11 mouse cellular contexts compared by ENCODE assay signal in genomic region chr5:14092262-14092776, GRCm38 (mm10).
A peak's percentile ranks its signal among the peaks of the same experiment; 100 is the strongest.
DNase-seq lines count a peak whose midpoint lies in the region; ATAC-seq and TF ChIP-seq lines count a peak whose summit lies in the region.
"Had no signal": no experiment of that assay in that cellular context is flagged by ENCODE, and none has a peak within 500 bp of the region (broad histone marks: within the 10 kb centered on the region; RNA-seq: fewer than 3 reads in every experiment).

No protein-coding gene starts in this region.

- ATAC-seq in heart, embryonic 13.5 days (ENCODE audit: extremely low read depth, insufficient number of reproducible peaks, low FRiP score, low TSS enrichment): no peak
- no peak for ATAC-seq in midbrain, embryonic 12.5 days (ENCODE audit: low FRiP score, low read depth)
- ATAC-seq in midbrain, embryonic 11.5 days (ENCODE audit: low FRiP score): no peak
- no peak for ATAC-seq in forebrain, postnatal 0 days

- no peaks in the 10 kb centered on the region for H3K27me3 ChIP-seq in heart, embryonic 13.5 days (replicated peaks)
- no peaks in the 10 kb centered on the region for H3K27me3 ChIP-seq in midbrain, embryonic 12.5 days
- no peaks in the 10 kb centered on the region for H3K27me3 ChIP-seq in midbrain, embryonic 11.5 days (ENCODE audit: control insufficient read depth, insufficient read depth, low read length)
- no peaks in the 10 kb centered on the region for H3K27me3 ChIP-seq in forebrain, postnatal 0 days (ENCODE audit: insufficient read depth, low read length)

- H3K9me3 ChIP-seq in heart, embryonic 13.5 days: no peaks in the 10 kb centered on the region
- H3K9me3 ChIP-seq in midbrain, embryonic 12.5 days: no peaks in the 10 kb centered on the region
- H3K9me3 ChIP-seq in midbrain, embryonic 11.5 days (ENCODE audit: control insufficient read depth, low read length): no peaks in the 10 kb centered on the region
- H3K9me3 ChIP-seq in forebrain, postnatal 0 days (ENCODE audit: low read length): no peaks in the 10 kb centered on the region
- H3K9me3 ChIP-seq: G1E had no signal

- no peak for DNase-seq in heart, postnatal 14 days
- DNase-seq in midbrain, embryonic 11.5 days (ENCODE audit: low spot score, missing footprints): no peak
- peak; percentile 16 for DNase-seq in forebrain, postnatal 0 days
- no peak for DNase-seq in gastrocnemius, adult 18-20 months (ENCODE audit: low spot score)
- DNase-seq in B cell, adult 2 months: no peak
- DNase-seq: thymus, postnatal 4 days had no signal

- intact Hi-C loops in heart, postnatal 14 days (cut with DNase I): no loop called here

- 41% methylated on average over 14 of the region's 14 CpGs for whole genome bisulfite sequencing in heart, embryonic 13.5 days
- WGBS in midbrain, embryonic 12.5 days: 61% methylated on average over 14 of the region's 14 CpGs
- WGBS in midbrain, embryonic 11.5 days: 62% methylated on average over 14 of the region's 14 CpGs
- 46% methylated on average over 14 of the region's 14 CpGs for WGBS in forebrain, postnatal 0 days
- 38% methylated on average over 14 of the region's 14 CpGs for WGBS in olfactory bulb, adult 2 months

- no peak for TF ChIP-seq POLR2A in olfactory bulb, adult 2 months (IDR thresholded peaks at IDR 0.05; ENCODE audit: insufficient read depth, low read depth, low read length)

- TF ChIP-seq CTCF in forebrain, postnatal 0 days (IDR thresholded peaks at IDR 0.05; ENCODE audit: low read depth): no peak
- TF ChIP-seq CTCF in olfactory bulb, adult 2 months (IDR thresholded peaks at IDR 0.05; ENCODE audit: insufficient read depth, low read depth, low read length): no peak

- H3K4me2 ChIP-seq in heart, embryonic 13.5 days: peak overlapping the region; percentile 54
- H3K4me2 ChIP-seq in midbrain, embryonic 12.5 days (replicated peaks): peak overlapping the region; percentile 9; the same call in 1 of the 2 replicates
- H3K4me2 ChIP-seq in midbrain, embryonic 11.5 days: no peak overlapping the region
- H3K4me2 ChIP-seq in forebrain, postnatal 0 days (ENCODE audit: low read depth): peak overlapping the region; percentile 32; the same call in 1 of the 2 replicates

- H3K9ac ChIP-seq in heart, embryonic 13.5 days: no peak overlapping the region
- no peak overlapping the region for H3K9ac ChIP-seq in midbrain, embryonic 12.5 days (replicated peaks)
- H3K9ac ChIP-seq in midbrain, embryonic 11.5 days (ENCODE audit: low read length): no peak overlapping the region
- H3K9ac ChIP-seq in forebrain, postnatal 0 days: peak overlapping the region; percentile 25; the same call in 1 of the 2 replicates
- H3K9ac ChIP-seq: liver, embryonic 14.5 days had no signal

- no peak overlapping the region for H3K27ac ChIP-seq in heart, embryonic 13.5 days (replicated peaks)
- H3K27ac ChIP-seq in midbrain, embryonic 12.5 days (replicated peaks): no peak overlapping the region
- no peak overlapping the region for H3K27ac ChIP-seq in midbrain, embryonic 11.5 days (ENCODE audit: low read depth, low read length)
- no peak overlapping the region for H3K27ac ChIP-seq in forebrain, postnatal 0 days (ENCODE audit: low read depth, low read length)
- peak overlapping the region; percentile 36 for H3K27ac ChIP-seq in olfactory bulb, adult 2 months (ENCODE audit: insufficient read depth, low read depth, low read length)
- H3K27ac ChIP-seq: liver, embryonic 14.5 days had no signal

- peaks cover 8% of the 10 kb centered on the region for H3K4me1 ChIP-seq in heart, embryonic 13.5 days
- 0 out of 2 replicates have a peak, but pooled peaks cover 3% of the 10 kb centered on the region for H3K4me1 ChIP-seq in midbrain, embryonic 12.5 days
- H3K4me1 ChIP-seq in midbrain, embryonic 11.5 days (ENCODE audit: control insufficient read depth, insufficient read depth, low read length): no peaks in the 10 kb centered on the region
- 0 out of 2 replicates have a peak, but pooled peaks cover 4% of the 10 kb centered on the region for H3K4me1 ChIP-seq in forebrain, postnatal 0 days (ENCODE audit: insufficient read depth)
- H3K4me1 ChIP-seq in olfactory bulb, adult 2 months (ENCODE audit: control insufficient read depth, insufficient read depth, low read length): peaks cover 3% of the 10 kb centered on the region; the same call in 1 of the 2 replicates

- H3K4me3 ChIP-seq in heart, embryonic 13.5 days: no peak overlapping the region
- no peak overlapping the region for H3K4me3 ChIP-seq in midbrain, embryonic 12.5 days
- H3K4me3 ChIP-seq in midbrain, embryonic 11.5 days (ENCODE audit: low read depth, low read length): no peak overlapping the region
- H3K4me3 ChIP-seq in forebrain, postnatal 0 days (ENCODE audit: low read depth, low read length): peak overlapping the region; percentile 9; the same call in 1 of the 2 replicates
- peak overlapping the region; percentile 10 for H3K4me3 ChIP-seq in olfactory bulb, adult 2 months (ENCODE audit: insufficient read depth, low read depth, low read length)

- no peaks in the 10 kb centered on the region for H3K36me3 ChIP-seq in heart, embryonic 13.5 days
- no peaks in the 10 kb centered on the region for H3K36me3 ChIP-seq in midbrain, embryonic 12.5 days
- no peaks in the 10 kb centered on the region for H3K36me3 ChIP-seq in midbrain, embryonic 11.5 days (ENCODE audit: control insufficient read depth, insufficient read depth, low read length)
- H3K36me3 ChIP-seq in forebrain, postnatal 0 days (ENCODE audit: insufficient read depth): no peaks in the 10 kb centered on the region
- H3K36me3 ChIP-seq: G1E had no signal

Comparison
In these comparisons a context has a peak if more than half of its experiments do, and no peak if none do; other contexts are left out.
1. H3K4me3 ChIP-seq: peak in forebrain, postnatal 0 days (single experiment) and olfactory bulb, adult 2 months (single experiment); none in heart, embryonic 13.5 days (single experiment), midbrain, embryonic 12.5 days (single experiment) and midbrain, embryonic 11.5 days (single experiment).